Mouse (Mus musculus): ENCODE measurements around the gene Mta1. TPM values are rescaled to one million over a fixed set of nuclear protein-coding genes. Genes with fewer than 3 reads are reported as not detected.

Mta1 gene
- total RNA-seq, 2 experiments from 2014 or later: 69.6 to 75.6 TPM

DNA sequence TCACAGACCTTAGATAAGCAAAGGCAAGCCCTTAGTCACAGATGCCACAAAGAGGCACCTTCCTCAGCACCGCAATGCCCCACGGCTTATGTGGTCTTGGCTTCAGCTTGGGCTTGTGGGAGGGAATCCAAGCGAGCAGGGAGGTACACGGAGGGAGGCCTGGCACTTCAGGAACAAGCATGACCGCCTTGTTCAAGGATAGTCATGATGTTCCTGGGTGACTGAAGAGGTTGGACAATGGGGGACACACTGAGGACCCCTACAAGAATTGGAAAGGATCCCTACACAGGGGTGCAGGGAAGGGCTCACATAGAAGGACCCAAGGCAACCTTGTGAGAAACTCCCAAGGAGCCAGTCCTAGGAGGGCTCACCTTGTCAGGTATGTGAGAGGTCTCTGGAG, 1.0 kb upstream of the Mta1 start:
- no peak for DNase-seq (ENCODE audit: low spot score in 2 of 2)

DNA sequence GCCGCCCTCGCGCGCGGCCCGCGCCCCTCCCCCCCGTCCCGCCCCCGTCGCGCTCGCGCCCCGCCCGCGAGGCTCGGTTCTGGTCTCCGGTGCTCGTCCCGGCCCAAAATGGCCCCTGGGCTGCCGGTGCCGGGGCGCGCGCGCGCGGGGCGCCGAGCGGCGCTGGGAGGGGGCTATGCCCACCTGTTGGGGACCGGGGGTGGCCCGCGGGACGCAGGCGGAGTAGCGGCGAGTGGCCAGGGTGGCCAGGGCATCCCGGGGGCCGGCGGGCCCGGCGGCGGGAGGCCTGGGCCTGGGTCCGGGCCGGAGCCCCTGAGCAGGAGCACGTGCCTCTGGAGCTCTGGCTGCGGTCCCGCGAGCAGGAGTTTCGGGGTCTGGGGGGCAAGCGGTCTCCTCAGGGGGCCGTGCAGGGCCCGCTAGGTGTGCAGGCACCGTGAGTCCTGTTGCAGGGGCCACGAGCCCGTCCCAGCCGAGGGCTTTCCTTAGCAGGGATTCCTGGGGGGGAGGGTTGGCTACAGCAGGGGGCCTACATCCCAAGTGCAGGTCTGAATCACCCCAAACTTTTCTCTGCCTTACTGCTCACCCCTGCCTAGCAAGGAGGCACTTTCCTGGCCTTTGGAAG, 563 bp downstream of the Mta1 start:
- DNase-seq (ENCODE audit: low spot score in 2 of 2): no peak

DNA sequence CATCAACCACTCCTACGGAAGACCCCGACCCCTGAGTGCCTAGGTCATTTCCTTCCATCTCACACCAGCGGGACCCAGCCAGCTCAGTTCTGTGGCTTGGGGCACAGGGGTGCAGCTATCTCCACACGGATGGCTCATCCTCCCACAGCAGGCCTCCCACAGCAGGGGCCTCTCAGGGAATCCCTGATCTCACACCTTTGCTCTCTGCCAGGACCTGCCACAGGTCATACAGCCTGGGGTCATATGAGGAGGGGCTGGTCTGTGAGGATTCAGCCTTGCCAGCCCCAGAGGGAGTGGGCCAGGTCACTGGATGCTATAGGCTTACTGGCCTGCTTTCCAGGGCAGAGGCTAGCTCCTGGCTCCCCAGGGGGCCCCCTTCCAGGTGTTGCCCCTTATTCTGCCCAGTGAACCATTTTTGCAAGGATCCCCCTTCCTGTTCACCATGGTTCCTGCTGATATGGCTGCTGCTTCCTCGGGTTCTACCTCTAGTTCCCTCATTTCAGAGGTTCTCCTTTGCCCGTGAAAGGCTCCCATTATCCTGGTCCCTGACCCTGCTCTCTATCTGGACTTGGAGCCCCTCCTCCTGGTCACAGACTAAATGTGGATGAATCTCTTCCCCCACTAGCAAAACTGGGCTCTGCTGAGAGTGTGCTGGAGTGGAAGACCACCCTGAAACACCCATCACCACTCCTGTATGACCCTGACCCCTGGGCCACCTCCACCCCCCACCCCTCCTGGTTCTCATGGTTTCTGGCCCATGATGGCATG, 1.6 kb downstream of the Mta1 start:
- no peak for DNase-seq (ENCODE audit: low spot score in 2 of 2)

DNA sequence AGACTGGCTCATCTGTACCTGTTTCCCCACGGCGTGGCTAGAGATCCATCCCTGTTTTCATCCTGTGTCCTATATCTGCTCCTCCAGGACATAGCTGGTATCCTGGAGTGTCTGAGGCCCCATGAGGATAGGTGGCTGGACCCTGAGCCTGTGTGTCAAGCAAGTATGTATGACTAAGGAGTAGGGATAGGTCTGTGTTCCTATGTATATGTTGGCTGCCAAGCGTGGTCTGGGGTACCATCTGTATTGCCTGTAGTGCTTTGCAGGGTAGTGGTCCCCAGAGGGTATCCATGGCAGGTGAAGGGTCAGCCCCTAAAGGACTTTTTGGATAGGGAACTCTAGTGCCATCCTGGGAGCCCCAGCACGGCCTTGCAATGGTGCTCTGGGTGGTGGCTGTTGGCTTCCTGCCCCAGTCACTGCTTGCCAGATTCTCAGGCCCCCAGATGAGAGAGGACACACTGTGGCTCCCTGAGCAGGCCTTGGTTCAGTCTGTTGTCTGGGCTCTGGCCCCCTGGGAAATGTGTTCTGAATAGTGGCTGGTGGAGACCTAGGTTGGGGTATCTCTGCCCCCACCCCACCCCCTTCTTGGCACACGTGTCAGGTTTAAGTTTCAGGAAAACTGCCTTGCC, 2.5 kb downstream of the Mta1 start:
- no peak for DNase-seq (ENCODE audit: low spot score in 2 of 2)

DNA sequence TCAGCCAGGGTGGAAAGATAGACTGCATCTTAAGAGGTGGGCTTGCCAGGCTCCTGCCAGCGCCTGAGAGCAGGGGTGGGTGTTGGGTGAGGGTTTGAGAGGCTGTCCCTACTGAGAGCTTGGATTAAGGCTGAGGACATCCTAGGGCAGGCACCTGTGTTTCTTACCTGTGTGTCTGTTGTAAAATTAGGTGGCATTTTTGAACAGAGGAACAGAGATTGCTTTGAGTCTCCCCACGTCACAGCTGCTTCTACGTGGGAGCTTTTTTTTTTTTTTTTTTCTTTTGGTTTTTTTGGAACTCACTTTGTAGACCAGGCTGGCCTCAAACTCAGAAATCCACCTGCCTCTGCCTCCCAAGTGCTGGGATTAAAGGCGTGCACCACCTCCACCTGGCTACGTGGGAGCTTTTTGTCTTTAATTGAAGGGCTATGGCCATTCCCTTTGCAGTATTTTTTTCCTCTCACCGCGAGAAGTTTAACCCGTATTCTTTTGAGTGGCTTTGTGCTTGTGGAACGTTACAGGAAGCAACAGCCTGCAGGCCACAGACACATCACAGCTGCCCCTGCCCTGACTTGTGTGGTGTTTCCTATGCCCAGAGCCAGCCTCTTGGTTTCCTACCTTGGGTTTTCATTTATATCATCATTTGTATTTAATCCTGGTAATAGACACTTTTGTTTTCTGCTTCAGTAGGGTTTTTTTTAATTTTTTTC, 3.3 kb downstream of the Mta1 start:
- no peak for DNase-seq (ENCODE audit: low spot score in 2 of 2)

DNA sequence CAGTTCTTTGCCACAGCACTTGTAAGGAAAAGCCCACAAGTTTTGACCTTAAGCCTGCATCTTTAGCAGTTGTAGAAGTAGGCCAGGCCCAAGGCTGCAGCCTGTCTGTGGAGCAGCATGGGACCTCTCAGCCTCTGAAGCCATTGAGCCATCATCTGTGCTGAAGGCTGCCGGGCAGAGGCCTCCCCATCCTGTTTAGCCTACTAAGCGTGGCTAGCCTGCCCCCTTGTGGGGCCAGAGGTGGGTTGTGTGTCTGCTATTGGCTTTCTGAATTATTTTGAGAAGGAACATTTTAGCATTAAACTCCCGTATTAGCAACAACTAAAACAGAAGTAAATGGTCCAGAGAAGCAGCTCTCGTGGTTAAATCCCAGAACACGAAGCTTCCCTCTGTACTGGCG, 4.4 kb downstream of the Mta1 start:
- DNase-seq (ENCODE audit: low spot score in 2 of 2): peak in 1 of 2 experiments; percentile 67

DNA sequence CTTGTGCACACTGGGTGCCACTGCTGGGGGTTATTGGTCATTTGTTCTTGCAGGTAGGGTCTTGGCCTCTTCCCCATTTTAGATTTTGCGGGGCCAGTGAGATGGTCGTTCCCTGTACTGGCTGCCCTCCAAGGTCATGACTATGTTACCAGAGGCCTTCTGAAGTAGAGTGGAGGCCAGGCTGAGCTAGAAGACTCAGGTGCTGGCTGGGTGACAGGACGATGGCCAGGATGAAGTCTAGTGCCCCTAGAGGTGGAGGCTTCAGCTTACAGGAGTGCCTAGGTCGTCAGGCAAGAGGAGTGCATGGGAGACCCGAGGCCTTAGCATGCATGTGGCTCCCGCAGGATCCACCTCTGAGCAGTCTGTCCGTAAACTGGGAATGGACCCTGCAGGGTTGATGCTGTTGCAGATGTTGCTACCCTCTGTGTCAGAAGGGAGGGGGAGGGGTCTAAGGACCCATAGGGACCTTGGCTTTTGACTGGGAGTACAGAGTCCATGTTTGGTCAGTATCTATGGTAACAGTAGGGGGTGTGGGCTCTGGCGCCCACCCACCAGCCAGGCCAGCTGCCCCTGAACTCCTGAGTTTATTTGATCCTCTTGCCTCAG, 5.9 kb downstream of the Mta1 start:
- no peak for DNase-seq (ENCODE audit: low spot score in 2 of 2)

DNA sequence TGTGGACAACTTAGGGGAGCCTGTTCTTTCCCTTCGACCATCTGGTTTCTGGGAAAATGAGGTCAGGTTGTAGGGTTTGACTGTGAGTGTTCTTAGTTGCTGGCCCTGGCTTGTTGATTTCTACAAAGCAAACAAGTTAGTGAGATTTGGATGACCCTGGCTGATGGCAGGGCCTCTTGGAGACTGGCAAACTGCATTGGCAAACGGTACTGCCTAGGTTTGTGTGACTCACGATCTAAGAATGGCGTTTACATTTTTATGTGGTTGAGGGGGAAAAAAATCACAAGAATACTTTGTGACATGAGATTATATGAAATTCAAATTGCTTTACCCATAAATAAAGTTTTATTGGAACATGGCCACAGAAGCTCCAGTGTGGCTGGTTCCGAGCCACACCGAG, 8.3 kb downstream of the Mta1 start:
- no peak for DNase-seq (ENCODE audit: low spot score in 2 of 2)

DNA sequence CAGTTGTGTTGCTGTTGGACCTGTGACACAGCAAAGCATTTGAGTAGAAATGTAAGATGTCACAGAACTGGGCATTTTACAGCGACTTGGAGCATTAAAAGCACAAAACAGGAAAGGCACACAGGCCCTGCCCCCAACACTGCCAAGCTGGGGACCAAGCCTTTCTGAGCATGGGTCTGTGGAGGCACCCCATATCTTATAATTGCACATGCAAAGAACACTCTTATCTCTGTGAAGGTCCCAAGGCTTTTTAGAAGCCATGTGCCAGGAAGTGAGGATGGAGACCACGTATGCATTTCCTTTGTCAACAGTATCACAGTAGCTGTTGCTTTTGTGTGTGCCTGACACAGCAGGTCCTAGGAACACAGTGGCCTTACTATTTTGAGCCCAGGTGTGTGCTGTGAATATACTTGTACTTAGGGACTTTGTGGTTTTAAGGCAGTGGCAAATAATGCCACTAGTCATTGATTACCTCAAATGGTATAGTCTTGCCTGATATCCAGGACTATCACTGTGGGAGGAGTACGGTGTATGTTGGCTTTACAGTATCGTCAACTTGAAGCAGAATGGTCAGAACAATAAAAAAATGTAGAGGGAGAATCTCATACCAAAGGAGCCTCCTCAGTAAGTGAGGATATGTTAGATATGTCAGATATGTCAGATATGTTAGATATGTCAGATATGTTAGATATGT, 9.5 kb downstream of the Mta1 start:
- DNase-seq (ENCODE audit: low spot score in 2 of 2): no peak

DNA sequence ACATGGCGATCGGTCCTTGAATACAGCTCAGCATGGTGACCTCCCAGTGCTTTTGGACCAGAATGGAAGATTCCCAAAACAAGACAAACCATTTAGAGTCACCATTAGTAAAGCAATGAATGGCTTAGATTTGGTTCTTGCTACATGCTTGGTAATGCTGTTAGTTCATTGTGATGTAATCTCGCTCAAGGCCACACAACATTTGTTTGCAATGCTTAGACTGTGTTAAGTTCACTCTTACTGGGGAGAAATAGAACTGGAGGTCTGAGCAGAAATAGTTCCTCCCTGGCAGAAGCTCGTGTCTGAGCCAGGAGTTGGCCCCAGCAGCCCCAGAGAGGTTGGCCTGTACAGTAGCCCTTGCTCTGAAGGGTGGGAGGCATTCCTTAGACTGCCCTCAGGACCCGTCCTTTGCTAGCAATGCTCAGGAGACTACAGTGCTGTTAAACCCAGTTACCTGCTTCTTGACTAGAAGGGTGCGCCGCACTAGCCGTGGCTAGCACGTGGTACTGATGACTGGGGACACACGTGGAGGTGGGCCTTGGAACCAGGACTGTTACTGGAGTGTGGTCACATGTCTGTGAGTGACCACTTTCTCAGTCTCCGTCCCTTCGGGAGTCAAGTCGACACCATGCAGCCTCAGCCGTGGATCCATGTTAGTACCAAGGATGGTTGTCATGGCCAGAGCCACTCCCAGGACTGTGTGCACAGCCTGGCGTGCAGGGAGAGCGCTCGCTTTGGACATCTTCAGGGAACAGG, 10.6 kb downstream of the Mta1 start:
- DNase-seq (ENCODE audit: low spot score in 2 of 2): no peak

DNA sequence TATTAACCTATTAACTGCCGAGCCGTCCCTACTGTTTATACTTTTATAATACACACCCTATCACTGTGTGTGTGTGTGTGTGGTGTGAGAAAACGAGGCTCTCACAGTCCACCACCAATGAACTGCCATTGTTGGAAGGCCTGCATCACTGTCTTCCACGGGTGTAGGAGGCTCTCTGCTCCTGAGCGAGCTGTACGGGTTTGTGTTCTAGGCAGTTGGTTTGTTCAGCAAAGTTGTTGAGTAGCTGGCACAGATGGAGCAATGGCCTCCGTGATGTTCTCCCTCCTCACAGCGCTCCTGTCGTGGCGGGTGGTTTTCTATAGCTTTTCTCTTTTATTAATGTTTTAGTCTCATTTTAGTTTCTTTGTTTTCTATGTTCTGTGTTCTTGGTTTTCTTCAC, 11.7 kb downstream of the Mta1 start:
- peak in 1 of 2 experiments; percentile 61 for DNase-seq (ENCODE audit: low spot score in 2 of 2)

DNA sequence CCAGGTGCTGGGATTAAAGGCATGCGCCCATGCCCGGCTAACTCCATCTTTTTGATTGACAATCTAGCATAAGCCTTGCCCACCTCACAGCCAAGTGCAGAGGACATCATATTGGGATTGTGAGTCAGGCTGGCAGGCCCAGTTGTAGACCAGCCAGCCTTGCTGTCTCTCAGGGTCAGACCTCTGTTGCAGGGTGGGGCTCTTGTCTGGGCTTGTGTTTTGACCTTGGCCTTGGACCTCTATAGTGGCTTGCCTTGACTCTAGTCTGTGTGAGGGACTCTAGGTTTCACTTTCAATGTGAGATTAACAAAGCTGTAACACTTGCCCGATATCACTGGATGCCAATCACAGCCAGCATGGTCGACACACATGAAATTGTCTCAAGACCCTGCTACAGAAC, 16.1 kb downstream of the Mta1 start:
- no peak for DNase-seq (ENCODE audit: low spot score in 2 of 2)

DNA sequence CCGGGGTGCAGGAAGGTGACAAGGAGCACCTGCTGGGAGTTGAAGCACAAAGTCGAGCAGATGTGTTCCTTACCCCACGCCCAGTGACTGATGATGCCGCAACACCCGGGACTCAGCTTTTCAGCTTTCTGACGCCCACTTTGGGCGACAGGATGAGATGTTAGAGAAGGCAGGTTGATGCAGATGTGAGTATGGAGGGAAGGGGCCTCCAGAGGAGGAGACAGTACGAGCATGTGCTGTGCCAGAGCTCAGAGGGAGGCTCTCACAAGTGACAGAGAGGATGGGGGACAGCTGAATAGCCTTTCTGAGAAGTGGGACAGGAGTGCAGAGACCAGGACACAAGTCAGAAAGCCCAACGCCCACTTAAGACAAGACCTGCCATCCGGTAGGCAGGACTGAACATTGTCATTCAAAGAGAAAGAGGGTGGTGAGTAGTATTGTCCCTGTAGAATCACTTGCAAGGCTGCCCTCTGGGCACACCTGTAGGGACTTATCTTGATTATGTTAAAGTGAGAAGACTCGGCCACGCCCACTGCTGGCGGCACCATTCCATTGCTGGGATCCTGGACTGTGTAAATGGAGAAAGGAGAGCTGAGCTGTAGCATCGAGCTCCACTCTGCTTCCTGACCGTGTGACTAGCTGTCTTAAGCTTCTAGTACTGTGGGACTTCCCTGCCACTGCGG, 16.9 kb downstream of the Mta1 start:
- no peak for DNase-seq (ENCODE audit: low spot score in 2 of 2)

DNA sequence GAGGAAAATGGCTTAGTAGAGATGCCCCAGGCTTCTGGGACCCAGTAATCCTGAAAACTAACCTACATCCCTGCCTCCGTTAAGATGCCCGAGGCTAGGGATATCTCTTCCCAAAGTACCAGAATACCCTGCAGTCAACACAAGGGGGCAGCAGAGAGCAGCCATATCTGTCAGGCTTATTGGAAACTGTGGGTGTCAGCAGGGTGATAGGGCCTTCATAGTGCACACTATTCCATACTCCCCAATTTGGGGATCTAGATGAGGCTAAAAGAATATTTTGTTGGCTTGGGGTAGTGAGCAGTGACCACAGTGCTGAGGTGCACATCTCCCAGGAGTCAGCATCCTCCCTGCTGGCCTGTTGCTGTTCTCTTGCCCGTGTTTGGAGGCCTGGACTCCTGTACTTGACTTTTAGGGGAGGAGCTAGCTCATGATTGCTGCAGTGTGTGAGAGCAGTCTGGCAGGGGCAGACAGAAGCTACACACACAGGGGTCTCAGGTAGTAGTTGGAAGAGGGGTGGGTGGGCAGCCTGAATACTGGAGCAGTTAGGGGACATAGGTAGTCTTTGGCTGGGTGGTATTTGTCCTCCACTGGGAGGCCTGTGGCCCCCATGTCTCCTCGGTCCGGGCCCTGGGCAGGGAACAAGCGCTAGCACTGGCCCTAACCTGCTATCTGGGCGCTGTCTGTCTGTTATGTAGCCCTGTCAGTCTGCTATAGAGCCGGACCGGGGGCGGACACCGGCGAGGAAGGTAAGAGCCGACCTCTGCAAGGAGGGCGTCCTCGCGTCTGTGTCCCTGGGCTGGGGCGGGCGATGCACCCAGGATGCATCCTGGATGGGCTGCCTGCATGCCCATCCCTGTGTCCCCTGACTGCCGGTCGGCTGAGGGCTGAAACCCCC, 21.7 kb downstream of the Mta1 start:
- peak; percentile 75 to 86 for DNase-seq (ENCODE audit: low spot score in 2 of 2)

DNA sequence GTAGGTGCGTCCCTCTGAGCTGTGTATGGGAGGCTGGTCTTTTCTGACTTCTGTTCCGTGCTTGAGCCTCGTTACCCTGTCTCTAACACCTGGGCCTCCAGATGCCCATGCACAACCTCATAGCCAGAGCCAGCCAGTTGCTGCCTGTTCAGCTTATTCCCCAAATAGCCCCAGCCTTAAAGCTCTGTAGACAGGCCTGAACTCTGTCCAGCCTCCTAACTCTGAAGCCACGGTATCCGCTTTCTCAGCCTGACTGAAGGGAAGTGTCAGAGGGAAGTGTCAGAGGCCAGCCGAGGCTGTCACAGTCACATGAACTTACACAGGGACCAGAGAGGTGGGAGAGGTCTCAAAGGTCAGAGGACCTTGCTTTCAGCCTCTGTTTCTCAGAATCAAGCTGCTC, 26.6 kb downstream of the Mta1 start:
- no peak for DNase-seq (ENCODE audit: low spot score in 2 of 2)

DNA sequence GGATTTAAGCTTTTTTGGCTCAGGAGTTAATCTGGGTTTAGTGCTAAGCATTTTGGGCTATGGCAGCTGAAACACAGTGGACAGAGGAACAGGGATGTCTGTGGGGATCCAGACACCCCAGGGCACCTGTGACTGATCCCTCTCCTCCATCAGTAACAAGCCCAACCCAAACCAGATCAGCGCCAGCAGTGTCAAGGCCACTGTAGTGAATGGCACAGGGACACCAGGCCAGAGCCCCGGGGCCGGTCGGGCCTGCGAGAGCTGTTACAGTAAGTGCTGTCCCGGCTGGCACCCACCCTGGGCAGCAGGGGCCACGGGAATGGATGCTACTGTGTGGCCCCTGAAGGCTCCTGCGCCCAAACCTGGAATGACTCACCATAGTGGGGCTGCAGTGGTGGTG, 32.7 kb downstream of the Mta1 start:
- no peak for DNase-seq (ENCODE audit: low spot score in 2 of 2)

DNA sequence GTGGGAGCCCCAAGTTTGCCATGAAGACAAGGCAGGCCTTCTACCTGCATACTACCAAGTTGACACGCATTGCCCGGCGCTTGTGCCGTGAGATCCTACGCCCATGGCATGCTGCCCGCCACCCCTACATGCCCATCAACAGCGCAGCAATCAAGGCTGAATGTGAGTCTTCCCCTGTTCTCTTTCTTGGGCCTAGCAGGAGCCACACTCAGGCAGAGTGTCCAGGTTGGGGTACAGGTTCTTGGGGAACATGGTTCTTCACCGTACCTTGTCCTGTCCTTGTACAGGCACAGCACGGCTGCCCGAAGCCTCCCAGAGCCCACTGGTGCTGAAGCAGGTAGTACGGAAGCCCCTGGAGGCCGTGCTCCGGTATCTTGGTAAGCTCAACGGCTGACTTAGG, 33.5 kb downstream of the Mta1 start:
- no peak for DNase-seq (ENCODE audit: low spot score in 2 of 2)

DNA sequence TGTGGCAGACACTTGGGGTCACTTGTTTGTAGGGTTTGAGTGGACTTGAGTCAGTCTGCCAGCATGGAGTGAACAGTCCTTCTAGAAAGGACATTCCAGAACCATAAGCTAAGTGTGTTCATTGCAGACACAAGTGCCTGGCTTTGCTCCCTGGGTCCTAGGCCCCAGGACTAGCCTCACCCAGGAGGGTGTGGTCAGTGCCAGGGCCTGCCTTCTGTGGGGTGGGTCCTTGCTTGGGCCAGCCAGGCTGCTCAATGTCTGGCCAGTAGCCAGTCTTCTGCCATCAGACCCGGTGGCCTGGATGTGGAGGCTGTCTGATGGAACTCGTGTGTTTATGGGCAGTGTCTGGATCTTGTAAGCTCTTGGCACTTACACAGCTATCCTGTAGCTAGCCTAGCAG, 34.5 kb downstream of the Mta1 start:
- DNase-seq (ENCODE audit: low spot score in 2 of 2): peak in 1 of 2 experiments; percentile 50

DNA sequence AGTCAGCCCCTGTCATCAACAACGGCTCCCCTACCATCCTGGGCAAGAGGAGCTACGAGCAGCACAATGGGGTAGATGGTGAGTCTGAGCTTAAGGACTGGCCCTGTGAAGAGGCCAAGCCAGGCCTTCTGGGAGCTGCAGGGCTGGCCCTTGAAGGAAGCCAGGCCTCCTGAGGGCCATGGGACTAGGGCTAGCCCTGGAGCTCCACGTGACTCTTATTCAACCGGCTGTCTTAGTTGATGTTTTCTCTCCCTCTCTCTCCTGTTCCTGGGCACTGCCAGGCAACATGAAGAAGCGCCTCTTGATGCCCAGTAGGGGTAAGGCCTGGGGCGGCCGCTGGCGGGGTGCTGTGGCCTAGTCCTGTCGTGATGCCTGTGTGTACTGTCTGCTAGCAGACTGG, 35.2 kb downstream of the Mta1 start:
- no peak for DNase-seq (ENCODE audit: low spot score in 2 of 2)

All from layer of hippocampus, adult 18-20 months (tissue).